Mouse (Mus musculus): ENCODE measurements at regions not wholly inside any gene's neighbourhood (a gene's known extent, or its start where the extent isn't known, plus 50 kb on each side); places are given as distances from the start of the nearest gene placed in this dataset.
A peak's percentile ranks its signal among the peaks of the same experiment; 100 is the strongest.

- intact Hi-C loops (cut with DNase I), result loop anchor here (5.0 kb wide), 3 partner anchors 483 to 1663 kb away; no protein-coding TSS in a partner anchor
- TF ChIP-seq CTCF (IDR thresholded peaks at IDR 0.05), result peak; percentile 65
- no peak for TF ChIP-seq POLR2A (IDR thresholded peaks at IDR 0.05; ENCODE audit: insufficient read depth, low read depth, low read length)
- no peaks in the 10 kb centered on the region for H3K36me3 ChIP-seq (ENCODE audit: control insufficient read depth, insufficient read depth, low read length)
- H3K9ac ChIP-seq (ENCODE audit: low read depth, low read length), result no peak overlapping the region
- no peaks in the 10 kb centered on the region for H3K79me2 ChIP-seq (replicated peaks; ENCODE audit: control insufficient read depth, insufficient read depth, low read length)
- DNase-seq, result no peak
- WGBS, result 44% methylated on average over 1 of the region's 1 CpGs
- no peaks in the 10 kb centered on the region for H3K4me1 ChIP-seq (ENCODE audit: control insufficient read depth, insufficient read depth, low read length)
- no peaks in the 10 kb centered on the region for H3K27me3 ChIP-seq (ENCODE audit: control insufficient read depth, insufficient read depth, low read length)
- no peak overlapping the region for H3K27ac ChIP-seq
- no peak overlapping the region for H3K4me3 ChIP-seq
These were observed 1909.6 kb upstream of the 5930422O12Rik start for GRCm38 (mm10) chr8:31518903-31519302.

- intact Hi-C loops (cut with DNase I), result no loop called here
- Histone ChIP-seq H3K4me3 (no peak overlapping the region), H3K27me3 (ENCODE audit: control insufficient read depth, insufficient read depth, low read length) (no peaks in the 10 kb centered on the region), H3K36me3 (ENCODE audit: control insufficient read depth, insufficient read depth, low read length) (no peaks in the 10 kb centered on the region), H3K4me1 (ENCODE audit: control insufficient read depth, insufficient read depth, low read length) (no peaks in the 10 kb centered on the region), H3K79me2 (replicated peaks; ENCODE audit: control insufficient read depth, insufficient read depth, low read length) (no peaks in the 10 kb centered on the region), H3K27ac (no peak overlapping the region), H3K9ac (ENCODE audit: low read depth, low read length) (no peak overlapping the region)
- WGBS, result 46% methylated on average over 2 of the region's 2 CpGs
- TF ChIP-seq CTCF (IDR thresholded peaks at IDR 0.05) (no peak), EP300 (IDR thresholded peaks at IDR 0.05; ENCODE audit: insufficient read depth, low read depth, low read length) (no peak), POLR2A (IDR thresholded peaks at IDR 0.05; ENCODE audit: insufficient read depth, low read depth, low read length) (no peak)
- no peak for DNase-seq
These were observed 1907.5 kb upstream of the 5930422O12Rik start for GRCm38 (mm10) chr8:31520991-31521448.

GRCm38 (mm10) chr8:31525071-31525470 is 1903.4 kb upstream of the 5930422O12Rik start:
- Histone ChIP-seq H3K79me2 (replicated peaks; ENCODE audit: control insufficient read depth, insufficient read depth, low read length) (no peaks in the 10 kb centered on the region), H3K4me1 (ENCODE audit: control insufficient read depth, insufficient read depth, low read length) (no peaks in the 10 kb centered on the region), H3K4me3 (no peak overlapping the region), H3K9ac (ENCODE audit: low read depth, low read length) (no peak overlapping the region), H3K27ac (no peak overlapping the region), H3K36me3 (ENCODE audit: control insufficient read depth, insufficient read depth, low read length) (no peaks in the 10 kb centered on the region), H3K27me3 (ENCODE audit: control insufficient read depth, insufficient read depth, low read length) (no peaks in the 10 kb centered on the region)
- TF ChIP-seq CTCF (IDR thresholded peaks at IDR 0.05) (no peak), EP300 (IDR thresholded peaks at IDR 0.05; ENCODE audit: insufficient read depth, low read depth, low read length) (no peak), POLR2A (IDR thresholded peaks at IDR 0.05; ENCODE audit: insufficient read depth, low read depth, low read length) (no peak)
- DNase-seq, result no peak
- WGBS, result 21% methylated on average over 5 of the region's 5 CpGs
- intact Hi-C loops (cut with DNase I), result no loop called here

- Histone ChIP-seq H3K9ac (ENCODE audit: low read depth, low read length) (no peak overlapping the region), H3K79me2 (replicated peaks; ENCODE audit: control insufficient read depth, insufficient read depth, low read length) (no peaks in the 10 kb centered on the region), H3K27me3 (ENCODE audit: control insufficient read depth, insufficient read depth, low read length) (no peaks in the 10 kb centered on the region), H3K36me3 (ENCODE audit: control insufficient read depth, insufficient read depth, low read length) (no peaks in the 10 kb centered on the region), H3K27ac (no peak overlapping the region), H3K4me1 (ENCODE audit: control insufficient read depth, insufficient read depth, low read length) (no peaks in the 10 kb centered on the region), H3K4me3 (no peak overlapping the region)
- DNase-seq, result no peak
- 83% methylated on average over 3 of the region's 3 CpGs for WGBS
- intact Hi-C loops (cut with DNase I), result no loop called here
- TF ChIP-seq CTCF (IDR thresholded peaks at IDR 0.05), result no peak
- no peak for TF ChIP-seq POLR2A (IDR thresholded peaks at IDR 0.05; ENCODE audit: insufficient read depth, low read depth, low read length)
- TF ChIP-seq EP300 (IDR thresholded peaks at IDR 0.05; ENCODE audit: insufficient read depth, low read depth, low read length), result no peak
These were observed 1889.3 kb upstream of the 5930422O12Rik start for GRCm38 (mm10) chr8:31539251-31539650.

GRCm38 (mm10) chr8:31541646-31542045 is 1886.9 kb upstream of the 5930422O12Rik start:
- no peak overlapping the region for H3K4me3 ChIP-seq
- TF ChIP-seq POLR2A (IDR thresholded peaks at IDR 0.05; ENCODE audit: insufficient read depth, low read depth, low read length) (no peak), CTCF (IDR thresholded peaks at IDR 0.05) (no peak), EP300 (IDR thresholded peaks at IDR 0.05; ENCODE audit: insufficient read depth, low read depth, low read length) (no peak)
- H3K36me3 ChIP-seq (ENCODE audit: control insufficient read depth, insufficient read depth, low read length), result no peaks in the 10 kb centered on the region
- no peaks in the 10 kb centered on the region for H3K79me2 ChIP-seq (replicated peaks; ENCODE audit: control insufficient read depth, insufficient read depth, low read length)
- H3K27ac ChIP-seq, result no peak overlapping the region
- no peak overlapping the region for H3K9ac ChIP-seq (ENCODE audit: low read depth, low read length)
- 7% methylated on average over 4 of the region's 4 CpGs for WGBS
- intact Hi-C loops (cut with DNase I), result no loop called here
- H3K4me1 ChIP-seq (ENCODE audit: control insufficient read depth, insufficient read depth, low read length), result no peaks in the 10 kb centered on the region
- no peak for DNase-seq
- H3K27me3 ChIP-seq (ENCODE audit: control insufficient read depth, insufficient read depth, low read length), result no peaks in the 10 kb centered on the region

- no peak overlapping the region for H3K27ac ChIP-seq
- H3K27me3 ChIP-seq (ENCODE audit: control insufficient read depth, insufficient read depth, low read length), result no peaks in the 10 kb centered on the region
- H3K36me3 ChIP-seq (ENCODE audit: control insufficient read depth, insufficient read depth, low read length), result no peaks in the 10 kb centered on the region
- H3K79me2 ChIP-seq (replicated peaks; ENCODE audit: control insufficient read depth, insufficient read depth, low read length), result no peaks in the 10 kb centered on the region
- intact Hi-C loops (cut with DNase I), result no loop called here
- TF ChIP-seq EP300 (IDR thresholded peaks at IDR 0.05; ENCODE audit: insufficient read depth, low read depth, low read length) (no peak), CTCF (IDR thresholded peaks at IDR 0.05) (no peak), POLR2A (IDR thresholded peaks at IDR 0.05; ENCODE audit: insufficient read depth, low read depth, low read length) (no peak)
- H3K4me3 ChIP-seq, result no peak overlapping the region
- H3K4me1 ChIP-seq (ENCODE audit: control insufficient read depth, insufficient read depth, low read length), result no peaks in the 10 kb centered on the region
- H3K9ac ChIP-seq (ENCODE audit: low read depth, low read length), result no peak overlapping the region
- DNase-seq, result no peak
These were observed 1854.4 kb upstream of the 5930422O12Rik start for GRCm38 (mm10) chr8:31574136-31574535.
